Mouse (Mus musculus) spleen, adult 2 months (tissue): ENCODE data around the gene Safb2.

Experiments
- CTCF ChIP-seq: fragments of 200-500 bp; IDR thresholded peaks from 2 replicates; pipeline ENCODE4 v1.5.1; 2011; ENCODE audit warnings: mild to moderate bottlenecking, inconsistent platforms; ENCODE audit not compliant: insufficient read depth, insufficient read length, insufficient replicate concordance; ENCODE audit errors: extremely low read depth
- POLR2A ChIP-seq: fragments of 200-500 bp; IDR thresholded peaks from 2 replicates; pipeline ENCODE4 v1.6.1; 2011; ENCODE audit warnings: low read depth, low read length, inconsistent platforms

DNA sequence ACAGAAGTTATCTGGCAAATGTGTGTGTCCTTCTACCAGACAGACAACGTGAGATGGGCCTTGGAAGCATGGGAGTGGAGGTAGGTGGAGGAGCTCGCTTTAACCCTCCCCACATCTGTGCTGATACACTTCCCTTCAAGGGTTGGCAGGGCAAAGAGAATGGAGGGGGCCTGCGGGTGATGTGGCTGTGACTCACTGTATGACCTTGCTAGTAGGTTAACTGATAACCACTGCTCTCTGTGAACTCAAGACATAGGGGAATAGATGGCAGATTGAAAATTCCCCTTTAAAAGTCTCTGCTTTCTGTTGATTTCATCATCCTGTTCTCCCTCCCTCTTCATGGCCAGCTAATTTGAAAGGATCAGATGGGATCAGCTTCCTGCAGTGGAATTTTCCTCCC is 41.1 kb upstream of the Safb2 start:
- TF ChIP-seq CTCF = no peak
- TF ChIP-seq POLR2A = no peak
